ENCODE assay signal across 34 mouse cellular contexts in genomic region chr11:103206203-103206602, GRCm38 (mm10). TPM values are rescaled to one million over a fixed set of nuclear protein-coding genes. Genes with fewer than 3 reads are reported as not detected.
DNase-seq lines count a peak whose midpoint lies in the region; ATAC-seq and TF ChIP-seq lines count a peak whose summit lies in the region.
"Had no signal": no experiment of that assay in that cellular context is flagged by ENCODE, and none has a peak within 500 bp of the region (broad histone marks: within the 10 kb centered on the region; RNA-seq: fewer than 3 reads in every experiment).

No protein-coding gene starts in this region.

- no peaks in the 10 kb centered on the region for H3K9me3 ChIP-seq in MEL (replicated peaks; ENCODE audit: insufficient read depth, low read length)
- H3K9me3 ChIP-seq in hindbrain, embryonic 11.5 days (ENCODE audit: control insufficient read depth, low read length), result no peaks in the 10 kb centered on the region
- H3K9me3 ChIP-seq: embryonic facial prominence, embryonic 10.5 days; embryonic facial prominence, embryonic 13.5 days; forebrain, embryonic 12.5 days; forebrain, embryonic 15.5 days; hindbrain, embryonic 13.5 days had no signal

- no peak overlapping the region for H3K4me2 ChIP-seq in hindbrain, embryonic 11.5 days (replicated peaks; ENCODE audit: low read depth, low read length)
- H3K4me2 ChIP-seq: embryonic facial prominence, embryonic 13.5 days; forebrain, embryonic 12.5 days; forebrain, embryonic 15.5 days; heart, embryonic 11.5 days; hindbrain, embryonic 13.5 days had no signal

- TF ChIP-seq RAD21 in MEL (IDR thresholded peaks at IDR 0.05; ENCODE audit: low read depth, low read length), result no peak

- H3K27me3 ChIP-seq in MEL (ENCODE audit: control insufficient read depth in 1 of 2, insufficient read depth in 2 of 2, low read length in 2 of 2), result peaks cover 0 to 3% of the 10 kb centered on the region in 2 experiments; a peak in 2 of 4 replicates
- H3K27me3 ChIP-seq in hindbrain, embryonic 11.5 days (ENCODE audit: control insufficient read depth, insufficient read depth, low read length), result no peaks in the 10 kb centered on the region
- H3K27me3 ChIP-seq: forebrain, embryonic 15.5 days; Patski had no signal

- no peak for TF ChIP-seq EP300 in MEL (IDR thresholded peaks at IDR 0.05; ENCODE audit: low read depth in 1 of 2, low read length in 2 of 2)

- H3K79me2 ChIP-seq in MEL (ENCODE audit: control insufficient read depth, insufficient read depth, low read length, poor library complexity), result no peaks in the 10 kb centered on the region

- WGBS in hindbrain, embryonic 11.5 days, result 90% methylated on average over 6 of the region's 6 CpGs

- H3K36me3 ChIP-seq in MEL (ENCODE audit: control insufficient read depth in 1 of 2, insufficient read depth in 2 of 2, low read length in 2 of 2), result no peaks in the 10 kb centered on the region
- H3K36me3 ChIP-seq in hindbrain, embryonic 11.5 days (ENCODE audit: control insufficient read depth, insufficient read depth, low read length), result no peaks in the 10 kb centered on the region
- H3K36me3 ChIP-seq: embryonic facial prominence, embryonic 10.5 days; embryonic facial prominence, embryonic 13.5 days; forebrain, embryonic 12.5 days; forebrain, embryonic 15.5 days; hindbrain, embryonic 13.5 days had no signal

- H3K27ac ChIP-seq in MEL (ENCODE audit: control insufficient read depth, low read depth, low read length), result no peak overlapping the region
- H3K27ac ChIP-seq in hindbrain, embryonic 11.5 days (ENCODE audit: low read depth, low read length), result no peak overlapping the region
- H3K27ac ChIP-seq: embryonic facial prominence, embryonic 10.5 days; embryonic facial prominence, embryonic 13.5 days; forebrain, embryonic 12.5 days; forebrain, embryonic 15.5 days; gastrocnemius, adult 2 months; hindbrain, embryonic 13.5 days had no signal

- no peaks in the 10 kb centered on the region for H3K4me1 ChIP-seq in MEL (ENCODE audit: control insufficient read depth in 1 of 2, insufficient read depth in 2 of 2, low read length in 2 of 2)
- H3K4me1 ChIP-seq in hindbrain, embryonic 11.5 days (replicated peaks; ENCODE audit: control insufficient read depth, insufficient read depth, low read length), result no peaks in the 10 kb centered on the region
- H3K4me1 ChIP-seq: embryonic facial prominence, embryonic 10.5 days had no signal

- peak; percentile 69; the same call in 1 of the 2 replicates for ATAC-seq in frontal cortex, adult (ENCODE audit: low TSS enrichment)
- no peak for ATAC-seq in hindbrain, embryonic 11.5 days (ENCODE audit: low FRiP score)
- ATAC-seq: CD4-positive, CD25-positive, alpha-beta regulatory T cell, adult 4 months; forebrain, embryonic 15.5 days; hindbrain, embryonic 16.5 days; intestine, embryonic 16.5 days; Patski had no signal

- H3K9ac ChIP-seq in MEL (ENCODE audit: control insufficient read depth, low read depth, low read length, poor library complexity, severe bottlenecking), result no peak overlapping the region
- no peak overlapping the region for H3K9ac ChIP-seq in hindbrain, embryonic 11.5 days (ENCODE audit: low read depth, low read length)
- H3K9ac ChIP-seq: embryonic facial prominence, embryonic 13.5 days; forebrain, embryonic 12.5 days; forebrain, embryonic 15.5 days; hindbrain, embryonic 13.5 days had no signal

- DNase-seq in frontal cortex, postnatal 14 days (ENCODE audit: low spot score in 2 of 2), result no peak
- DNase-seq in right cerebral cortex, adult 18-20 months, result peak; percentile 55
- no peak for DNase-seq in right cerebral cortex, postnatal 36 days (ENCODE audit: low spot score in 2 of 2)
- no peak for DNase-seq in MEL (ENCODE audit: low read depth, low spot score)
- no peak for DNase-seq in hindbrain, embryonic 11.5 days (ENCODE audit: low spot score)
- DNase-seq: adrenal gland, postnatal 10 days; adrenal gland, postnatal 36 days; cerebellum, adult 11 months; cerebellum, adult 9-10 months; cerebellum, postnatal 36 days; embryo, embryonic 11 days; gastrocnemius, adult 2 months; gastrocnemius, postnatal 14 days; heart, adult 11 months had no signal

- no peak for TF ChIP-seq POLR2A in MEL (IDR thresholded peaks at IDR 0.05; ENCODE audit: control insufficient read depth in 1 of 2, insufficient read depth in 1 of 2, low read depth in 1 of 2, low read length in 2 of 2, poor library complexity in 1 of 2)

- H3K4me3 ChIP-seq in MEL (ENCODE audit: control insufficient read depth in 1 of 2, insufficient read depth in 1 of 2, low read depth in 2 of 2, low read length in 2 of 2), result no peak overlapping the region
- H3K4me3 ChIP-seq in hindbrain, embryonic 11.5 days (ENCODE audit: low read depth, low read length), result no peak overlapping the region
- H3K4me3 ChIP-seq: embryonic facial prominence, embryonic 10.5 days; embryonic facial prominence, embryonic 13.5 days; erythroblast, embryonic 14.5 days; forebrain, embryonic 12.5 days; forebrain, embryonic 15.5 days; gastrocnemius, adult 2 months; hindbrain, embryonic 13.5 days had no signal

- TF ChIP-seq CTCF in MEL (IDR thresholded peaks at IDR 0.05 in 2 of 3, conservative IDR thresholded peaks at IDR 0.05 in 1 of 3; ENCODE audit: control insufficient read depth in 1 of 3, insufficient read depth in 1 of 3, low read depth in 2 of 3, low read length in 3 of 3, poor library complexity in 1 of 3, severe bottlenecking in 1 of 3), result no peak

TF ChIP-seq in MEL, 35 proteins besides CTCF, POLR2A, EP300 and RAD21:
- peak; percentile 41; the same call in 1 of the 2 replicates for TF ChIP-seq ZNF384 (IDR thresholded peaks at IDR 0.05; ENCODE audit: low read depth, low read length)
- TF ChIP-seq MAX (IDR thresholded peaks at IDR 0.05; ENCODE audit: low read length), result no peak
- no peak for TF ChIP-seq E2F4 (IDR thresholded peaks at IDR 0.05; ENCODE audit: borderline replicate concordance, low read depth, low read length)

RNA-seq across cellular contexts. Expression of gene 1700023F06Rik, which starts 2.2 kb away (rescaled TPM):
- not detected in 2 replicates for total RNA-seq in MEL (2012; rRNA removed)
- polyA plus RNA-seq in MEL (2012; ENCODE audit: insufficient read depth in 1 of 2, insufficient read length in 2 of 2, low read depth in 1 of 2, low replicate concordance in 2 of 2, missing spikeins in 1 of 2), result not detected
- 0.25 and 0.27 TPM in 2 replicates for polyA plus RNA-seq in hindbrain, embryonic 11.5 days (2014; fragmentation: Nextera tagmentation; extraction: Ambion mirVana)
- total RNA-seq: adrenal gland, postnatal 36 days; gastrocnemius, adult 2 months; gastrocnemius, postnatal 14 days; gastrocnemius, postnatal 4 days; heart, adult 8-10 months; heart, postnatal 25 days; hematopoietic stem cell, adult 5-6 weeks had no signal
- polyA plus RNA-seq: CD4-positive, CD25-positive, alpha-beta regulatory T cell, adult 4 months; erythroblast, embryonic 14.5 days; heart, embryonic 11.5 days; heart, postnatal 0 days had no signal

RNA-seq across cellular contexts. Expression of gene Spata32, which starts 12.0 kb away (rescaled TPM):
- not detected in 2 replicates for total RNA-seq in MEL (2012; rRNA removed)
- not detected for polyA plus RNA-seq in MEL (2012; ENCODE audit: insufficient read depth in 1 of 2, insufficient read length in 2 of 2, low read depth in 1 of 2, low replicate concordance in 2 of 2, missing spikeins in 1 of 2)
- polyA plus RNA-seq in hindbrain, embryonic 11.5 days (2014; fragmentation: Nextera tagmentation; extraction: Ambion mirVana), result not detected in 2 replicates
- total RNA-seq: adrenal gland, adult 18-20 months; adrenal gland, postnatal 10 days; adrenal gland, postnatal 36 days; gastrocnemius, adult 2 months; gastrocnemius, postnatal 14 days; gastrocnemius, postnatal 4 days; heart, adult 8-10 months; heart, postnatal 25 days; hematopoietic stem cell, adult 5-6 weeks had no signal
- polyA plus RNA-seq: C2C12; CD4-positive, CD25-positive, alpha-beta regulatory T cell, adult 4 months; embryonic facial prominence, embryonic 10.5 days; embryonic facial prominence, embryonic 13.5 days; erythroblast, embryonic 14.5 days; forebrain, embryonic 12.5 days; heart, embryonic 11.5 days; heart, embryonic 14.5 days; heart, postnatal 0 days; intestine, embryonic 16.5 days; Patski had no signal

RNA-seq across cellular contexts. Expression of gene Fmnl1, which starts 35.3 kb away (rescaled TPM):
- 1.4 and 1.7 TPM in 2 replicates for total RNA-seq in MEL (2012; rRNA removed)
- polyA plus RNA-seq in MEL (2012; ENCODE audit: insufficient read depth in 1 of 2, insufficient read length in 2 of 2, low read depth in 1 of 2, low replicate concordance in 2 of 2, missing spikeins in 1 of 2), result 10 to 100 TPM in 1 of 2 experiments, not detected in 1; 17.2 TPM
- polyA plus RNA-seq in hindbrain, embryonic 11.5 days (2014; fragmentation: Nextera tagmentation; extraction: Ambion mirVana), result 0.91 and 1.1 TPM in 2 replicates
